Comparison of ENCODE assay signal across 10 mouse cellular contexts in genomic region chr1:43224171-43224570, GRCm38 (mm10). TPM values are rescaled to one million over a fixed set of nuclear protein-coding genes. Genes with fewer than 3 reads are reported as not detected.
A peak's percentile ranks its signal among the peaks of the same experiment; 100 is the strongest.
DNase-seq lines count a peak whose midpoint lies in the region; ATAC-seq lines count a peak whose summit lies in the region.
"Had no signal": no experiment of that assay in that cellular context is flagged by ENCODE, and none has a peak within 500 bp of the region (broad histone marks: within the 10 kb centered on the region; RNA-seq: fewer than 3 reads in every experiment).

No protein-coding gene starts in this region.

- ATAC-seq in intestine, embryonic 16.5 days = peak; percentile 63
- ATAC-seq: liver, embryonic 12.5 days had no signal

- H3K36me3 ChIP-seq in intestine, embryonic 16.5 days (ENCODE audit: control insufficient read depth, insufficient read depth, low read length) = no peaks in the 10 kb centered on the region
- H3K36me3 ChIP-seq: heart, embryonic 15.5 days; liver, embryonic 12.5 days had no signal

- peak; percentile 65 for DNase-seq in CD4-positive helper T cell, adult 2 months (ENCODE audit: low read depth, low spot score)
- peak; percentile 64 for DNase-seq in Muller cell, postnatal 12 days (ENCODE audit: inconsistent ontology term)
- peak; percentile 65 for DNase-seq in naive thymus-derived CD4-positive, alpha-beta T cell, adult 2 months (ENCODE audit: low read depth)
- no peak for DNase-seq in testis, postnatal 14 days (ENCODE audit: low spot score)
- no peak for DNase-seq in MN1 (ENCODE audit: low spot score)
- DNase-seq in adrenal gland, postnatal 36 days = no peak

- H3K4me3 ChIP-seq in intestine, embryonic 16.5 days (ENCODE audit: low read length) = no peak overlapping the region
- H3K4me3 ChIP-seq: erythroblast, embryonic 14.5 days; heart, embryonic 15.5 days; liver, embryonic 12.5 days had no signal

- H3K27ac ChIP-seq in intestine, embryonic 16.5 days (ENCODE audit: low read length) = no peak overlapping the region
- H3K27ac ChIP-seq: heart, embryonic 15.5 days; liver, embryonic 12.5 days had no signal

- no peaks in the 10 kb centered on the region for H3K4me1 ChIP-seq in intestine, embryonic 16.5 days (ENCODE audit: control insufficient read depth, insufficient read depth, low read length)
- H3K4me1 ChIP-seq: liver, embryonic 12.5 days had no signal

- no peak overlapping the region for H3K4me2 ChIP-seq in intestine, embryonic 16.5 days (ENCODE audit: low read depth, low read length)
- H3K4me2 ChIP-seq: heart, embryonic 15.5 days; liver, embryonic 12.5 days had no signal

- H3K9me3 ChIP-seq in intestine, embryonic 16.5 days (ENCODE audit: control insufficient read depth, low read length) = no peaks in the 10 kb centered on the region
- H3K9me3 ChIP-seq: heart, embryonic 15.5 days; liver, embryonic 12.5 days had no signal

- 34% methylated on average over 2 of the region's 2 CpGs for WGBS in intestine, embryonic 16.5 days

- no peaks in the 10 kb centered on the region for H3K27me3 ChIP-seq in intestine, embryonic 16.5 days (replicated peaks; ENCODE audit: control insufficient read depth, insufficient read depth, low read length)
- H3K27me3 ChIP-seq: heart, embryonic 15.5 days; liver, embryonic 12.5 days had no signal

- H3K9ac ChIP-seq in intestine, embryonic 16.5 days (ENCODE audit: low read depth, low read length) = no peak overlapping the region
- H3K9ac ChIP-seq: heart, embryonic 15.5 days; liver, embryonic 12.5 days had no signal

RNA-seq across cellular contexts. Expression of gene Fhl2, which starts 27.4 kb away (rescaled TPM):
- 51.2 and 58.4 TPM in 2 replicates for polyA plus RNA-seq in intestine, embryonic 16.5 days (2015; fragmentation: Nextera tagmentation; extraction: Ambion mirVana)
- 10 to 100 TPM; 25.4 to 27.6 TPM for total RNA-seq in adrenal gland, postnatal 36 days (2021)
- polyA plus RNA-seq: erythroblast, embryonic 14.5 days had no signal

Comparison
In these comparisons a context has a peak if more than half of its experiments do, and no peak if none do; other contexts are left out.
1. DNase-seq: peak in CD4-positive helper T cell, adult 2 months (single experiment), Muller cell, postnatal 12 days (single experiment) and naive thymus-derived CD4-positive, alpha-beta T cell, adult 2 months (single experiment); none in testis, postnatal 14 days (single experiment), MN1 (single experiment) and adrenal gland, postnatal 36 days (0 of 2).